Mouse (Mus musculus): ENCODE results near the gene Ess2. TPM values are rescaled to one million over a fixed set of nuclear protein-coding genes. Genes with fewer than 3 reads are reported as not detected.
A peak's percentile ranks its signal among the peaks of the same experiment; 100 is the strongest.

Gene Ess2
- polyA plus RNA-seq, 1 experiment: 39.7 TPM

DNA sequence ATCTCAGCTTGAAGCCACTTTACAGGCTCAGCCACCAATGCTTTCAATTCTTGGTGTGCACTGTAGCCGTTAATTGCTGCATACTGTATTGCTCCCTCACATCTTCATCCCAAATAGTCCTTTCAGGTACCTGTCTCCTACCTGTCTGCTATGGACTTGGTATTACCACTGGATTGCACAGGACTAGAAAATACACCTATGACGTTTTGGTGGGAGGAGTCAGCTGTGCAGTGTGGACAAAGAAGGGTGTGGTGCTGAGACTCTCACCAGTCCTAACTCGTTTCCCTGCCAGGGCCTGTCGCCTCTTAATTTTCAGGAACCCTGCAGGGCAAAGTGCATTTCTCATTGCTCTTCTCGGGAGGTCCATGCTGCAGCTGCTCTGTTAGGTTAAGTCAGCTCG lies 45.4 kb downstream of the Ess2 start:
- Histone ChIP-seq H3K4me3 (ENCODE audit: insufficient read depth, low read length) (no peak overlapping the region), H3K4me1 (ENCODE audit: control insufficient read depth, insufficient read depth, low read length) (peaks cover 2% of the 10 kb centered on the region; the same call in 1 of the 2 replicates), H3K27ac (ENCODE audit: insufficient read depth, low read length) (no peak overlapping the region)
- TF ChIP-seq POLR2A (IDR thresholded peaks at IDR 0.05; ENCODE audit: extremely low read depth, insufficient read depth, low read length) (no peak), CTCF (IDR thresholded peaks at IDR 0.05; ENCODE audit: extremely low read depth, insufficient read depth, low read length) (no peak)

DNA sequence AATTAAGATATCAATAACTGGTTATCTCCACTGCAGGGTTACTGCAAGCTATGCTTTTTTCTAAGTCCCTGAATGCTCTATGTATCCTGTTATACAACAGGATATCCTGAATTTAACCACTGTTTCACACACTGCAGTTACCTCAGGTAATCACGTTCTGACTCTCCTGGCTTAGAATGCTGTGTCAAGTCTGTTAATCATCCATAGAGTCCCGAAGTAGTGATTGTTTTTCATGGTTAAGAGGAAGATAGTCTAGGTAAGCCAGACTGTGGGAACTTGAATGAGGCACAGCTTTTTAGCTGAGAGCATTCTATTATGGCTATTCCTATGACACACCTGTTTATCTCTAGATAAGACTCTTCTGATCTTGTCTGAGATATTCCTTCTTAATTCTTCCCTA lies 45.9 kb downstream of the Ess2 start:
- H3K4me1 ChIP-seq (ENCODE audit: control insufficient read depth, insufficient read depth, low read length): peaks cover 2% of the 10 kb centered on the region; the same call in 1 of the 2 replicates
- H3K27ac ChIP-seq (ENCODE audit: insufficient read depth, low read length): no peak overlapping the region
- H3K4me3 ChIP-seq (ENCODE audit: insufficient read depth, low read length): no peak overlapping the region
- TF ChIP-seq CTCF (IDR thresholded peaks at IDR 0.05; ENCODE audit: extremely low read depth, insufficient read depth, low read length): no peak
- TF ChIP-seq POLR2A (IDR thresholded peaks at IDR 0.05; ENCODE audit: extremely low read depth, insufficient read depth, low read length): no peak

DNA sequence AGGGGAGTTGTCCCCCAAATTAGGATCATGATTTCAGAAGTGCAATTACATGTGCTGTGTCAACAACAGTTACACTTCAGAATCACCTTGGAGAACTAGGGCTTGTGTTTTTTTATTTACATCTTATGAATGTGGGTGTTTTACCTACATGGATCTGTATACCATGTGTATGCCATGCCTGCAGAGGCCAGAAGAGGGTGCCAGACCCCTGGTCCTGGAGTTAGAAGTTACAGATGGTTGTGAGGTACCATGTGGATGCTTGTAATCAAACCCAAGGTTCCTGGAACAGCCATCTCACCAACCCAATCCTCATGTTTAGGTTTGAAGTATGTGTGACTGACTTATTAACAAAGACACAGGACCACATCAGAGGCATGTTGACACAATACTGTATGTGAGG lies 52.6 kb downstream of the Ess2 start:
- H3K4me3 ChIP-seq (ENCODE audit: insufficient read depth, low read length): no peak overlapping the region
- H3K4me1 ChIP-seq (ENCODE audit: control insufficient read depth, insufficient read depth, low read length): peaks cover 2% of the 10 kb centered on the region; the same call in 1 of the 2 replicates
- H3K27ac ChIP-seq (ENCODE audit: insufficient read depth, low read length): no peak overlapping the region
- no peak for TF ChIP-seq POLR2A (IDR thresholded peaks at IDR 0.05; ENCODE audit: extremely low read depth, insufficient read depth, low read length)
- peak; percentile 57 for TF ChIP-seq CTCF (IDR thresholded peaks at IDR 0.05; ENCODE audit: extremely low read depth, insufficient read depth, low read length)

DNA sequence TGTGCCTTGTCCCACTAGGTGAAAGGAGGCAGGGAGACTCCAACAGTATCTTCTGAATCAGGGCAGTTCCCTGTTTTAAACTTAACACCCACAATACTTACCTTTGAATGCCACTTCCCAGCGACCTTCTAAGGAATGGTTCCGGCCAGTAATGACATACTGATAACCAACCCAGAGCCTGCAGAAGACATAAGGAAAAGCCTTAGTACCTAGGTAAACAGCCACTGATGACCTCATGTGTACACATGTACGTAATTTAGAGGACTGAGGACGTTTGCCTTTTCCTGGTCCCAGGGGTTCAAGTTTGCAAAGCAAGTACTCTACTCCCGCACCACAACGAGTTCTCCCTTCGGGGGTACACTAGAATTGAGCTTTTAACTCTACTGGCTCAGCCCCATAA lies 54.0 kb downstream of the Ess2 start:
- H3K4me1 ChIP-seq (ENCODE audit: control insufficient read depth, insufficient read depth, low read length): no peaks in the 10 kb centered on the region; the same call in 1 of the 2 replicates
- TF ChIP-seq CTCF (IDR thresholded peaks at IDR 0.05; ENCODE audit: extremely low read depth, insufficient read depth, low read length): no peak
- TF ChIP-seq POLR2A (IDR thresholded peaks at IDR 0.05; ENCODE audit: extremely low read depth, insufficient read depth, low read length): no peak
- no peak overlapping the region for H3K27ac ChIP-seq (ENCODE audit: insufficient read depth, low read length)
- H3K4me3 ChIP-seq (ENCODE audit: insufficient read depth, low read length): no peak overlapping the region

DNA sequence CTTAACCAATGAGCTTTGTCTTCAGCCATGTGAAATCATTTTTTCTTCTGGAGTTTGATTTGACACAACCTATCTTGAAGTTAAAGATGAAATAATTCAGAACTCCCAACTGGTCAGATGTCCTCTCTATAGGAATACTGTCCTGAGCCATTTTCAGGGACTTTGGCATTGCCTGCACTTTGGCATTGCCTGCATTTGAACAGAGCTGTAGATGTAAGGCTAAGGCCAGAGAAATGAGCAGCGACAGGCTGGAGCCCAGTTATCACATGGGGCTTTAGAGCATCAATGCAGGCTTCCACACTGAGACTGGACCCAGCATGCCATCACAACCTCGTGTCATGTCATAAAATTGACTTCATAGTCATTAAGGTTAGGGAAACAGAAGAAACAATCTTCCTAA lies 57.9 kb downstream of the Ess2 start:
- Histone ChIP-seq H3K4me1 (ENCODE audit: control insufficient read depth, insufficient read depth, low read length) (peaks cover 2% of the 10 kb centered on the region; the same call in 1 of the 2 replicates), H3K27ac (ENCODE audit: insufficient read depth, low read length) (no peak overlapping the region), H3K4me3 (ENCODE audit: insufficient read depth, low read length) (no peak overlapping the region)
- TF ChIP-seq CTCF (IDR thresholded peaks at IDR 0.05; ENCODE audit: extremely low read depth, insufficient read depth, low read length) (no peak), POLR2A (IDR thresholded peaks at IDR 0.05; ENCODE audit: extremely low read depth, insufficient read depth, low read length) (no peak)

DNA sequence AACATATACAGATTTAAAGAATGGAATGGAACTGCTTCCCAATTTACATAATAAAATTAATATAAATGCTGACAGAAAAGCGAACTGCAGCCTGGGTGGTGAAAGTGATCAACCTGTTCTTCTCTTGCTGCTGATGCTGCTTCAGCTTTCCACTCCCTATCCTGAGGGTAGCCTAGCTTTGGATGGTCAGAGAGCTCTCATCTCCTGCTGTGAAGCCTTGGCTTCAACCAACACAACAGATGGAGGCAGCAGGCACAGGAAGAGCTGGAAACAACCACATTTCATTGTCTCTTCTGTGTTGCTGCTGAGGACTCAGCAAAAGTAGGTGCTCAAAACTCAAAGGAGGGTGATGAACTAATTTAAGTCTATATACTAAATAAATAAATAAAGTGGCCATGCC lies 59.3 kb downstream of the Ess2 start:
- H3K27ac ChIP-seq (ENCODE audit: insufficient read depth, low read length): no peak overlapping the region
- H3K4me1 ChIP-seq (ENCODE audit: control insufficient read depth, insufficient read depth, low read length): peaks cover 2% of the 10 kb centered on the region; the same call in 1 of the 2 replicates
- H3K4me3 ChIP-seq (ENCODE audit: insufficient read depth, low read length): no peak overlapping the region
- TF ChIP-seq POLR2A (IDR thresholded peaks at IDR 0.05; ENCODE audit: extremely low read depth, insufficient read depth, low read length): no peak
- no peak for TF ChIP-seq CTCF (IDR thresholded peaks at IDR 0.05; ENCODE audit: extremely low read depth, insufficient read depth, low read length)

DNA sequence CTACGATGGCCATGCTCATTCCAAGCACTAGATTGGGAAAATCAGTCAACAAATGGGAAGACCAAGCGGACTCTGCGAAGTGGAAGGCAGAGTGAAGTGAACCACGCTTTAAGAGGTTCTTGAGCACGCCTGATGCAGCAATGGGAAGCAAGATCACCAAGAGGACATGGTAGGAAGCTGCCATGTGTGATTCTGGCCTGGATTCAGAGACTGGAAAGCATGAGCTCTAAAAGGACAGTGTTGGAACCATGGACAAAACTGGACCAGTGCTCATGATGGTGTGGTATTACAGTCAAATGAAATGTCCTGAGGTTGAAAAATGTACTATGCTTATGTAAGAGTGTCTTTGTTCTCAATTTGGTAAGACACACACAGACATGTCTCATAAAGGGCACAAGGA lies 59.8 kb downstream of the Ess2 start:
- H3K4me3 ChIP-seq (ENCODE audit: insufficient read depth, low read length): no peak overlapping the region
- H3K4me1 ChIP-seq (ENCODE audit: control insufficient read depth, insufficient read depth, low read length): peaks cover 2% of the 10 kb centered on the region; the same call in 1 of the 2 replicates
- TF ChIP-seq POLR2A (IDR thresholded peaks at IDR 0.05; ENCODE audit: extremely low read depth, insufficient read depth, low read length) (no peak), CTCF (IDR thresholded peaks at IDR 0.05; ENCODE audit: extremely low read depth, insufficient read depth, low read length) (no peak)
- no peak overlapping the region for H3K27ac ChIP-seq (ENCODE audit: insufficient read depth, low read length)

Other genes starting within 250 kb of the Ess2 start
- 65.9 and 67.5 TPM in 2 replicates for gene Med15, start 178.5 kb downstream of the Ess2 start, polyA plus RNA-seq (2012; rRNA removed)
- gene Klhl22, start 151.7 kb downstream of the Ess2 start, polyA plus RNA-seq (2012; rRNA removed): 107 and 126 TPM in 2 replicates
- 3.5 and 3.7 TPM in 2 replicates for gene Scarf2, start 114.1 kb downstream of the Ess2 start, polyA plus RNA-seq (2012; rRNA removed)
- gene B830017H08Rik, start 78.2 kb downstream of the Ess2 start, polyA plus RNA-seq (2012; rRNA removed): 5.3 and 7.4 TPM in 2 replicates
- gene Car15, start 73.0 kb downstream of the Ess2 start, polyA plus RNA-seq (2012; rRNA removed): 19.0 and 19.4 TPM in 2 replicates
- gene Gm20518, start 19.7 kb downstream of the Ess2 start, polyA plus RNA-seq (2012; rRNA removed): 2.6 and 3.0 TPM in 2 replicates
- gene Tssk1, start 17.1 kb downstream of the Ess2 start, polyA plus RNA-seq (2012; rRNA removed): 0.08 and 0.10 TPM in 2 replicates
- gene Dgcr2, start 12.8 kb downstream of the Ess2 start, polyA plus RNA-seq (2012; rRNA removed): 81.0 and 83.6 TPM in 2 replicates
- not detected in 2 replicates for gene Tssk2, start 12.7 kb downstream of the Ess2 start, polyA plus RNA-seq (2012; rRNA removed)
- not detected in 2 replicates for gene Gsc2, start 3.7 kb upstream of the Ess2 start, polyA plus RNA-seq (2012; rRNA removed)
- 56.5 and 62.5 TPM in 2 replicates for gene Slc25a1, start 16.9 kb upstream of the Ess2 start, polyA plus RNA-seq (2012; rRNA removed)
- not detected in 2 replicates for gene Vpreb2, start 69.1 kb upstream of the Ess2 start, polyA plus RNA-seq (2012; rRNA removed)
- gene Dgcr6, start 141.5 kb upstream of the Ess2 start, polyA plus RNA-seq (2012; rRNA removed): 113 and 120 TPM in 2 replicates
- gene Prodh, start 178.9 kb upstream of the Ess2 start, polyA plus RNA-seq (2012; rRNA removed): 72.7 and 86.0 TPM in 2 replicates
- 225 and 233 TPM in 2 replicates for gene Rtn4r, start 216.3 kb upstream of the Ess2 start, polyA plus RNA-seq (2012; rRNA removed)

Measured in cortical plate, adult 2 months (tissue).